Mouse (Mus musculus) layer of hippocampus, adult 18-20 months (tissue): ENCODE data around the gene Fbp1. TPM values are rescaled to one million over a fixed set of nuclear protein-coding genes. Genes with fewer than 3 reads are reported as not detected.
A peak's percentile ranks its signal among the peaks of the same experiment; 100 is the strongest.
"Not testable (repeated sequence)": the region's sequence is repeated elsewhere in the genome, so short reads cannot be mapped to it uniquely, and the experiment has no call there.

ENCODE experiments used
- DNase-seq, 2 experiments: peaks; one replicate each; pipeline ENCODE4 v3.0.0; 2022; ENCODE audit warnings: low spot score in 2 of 2
- long read RNA-seq: library from polyadenylated mRNA; stranded (forward); transcript quantifications from one replicate; pipeline ENCODE4 v2.0.0, GENCODE M21; 2021
- total RNA-seq, 2 experiments: library from RNA; stranded (reverse); gene quantifications; 2 replicates each; pipeline ENCODE4 v1.2.3; 2021

Fbp1 gene
- under 1 TPM in 1 of 2 experiments, not detected in 1; 0.57 TPM for total RNA-seq
- long read RNA-seq, partial matches to known transcripts, result 0 of 1 reads
- long read RNA-seq, other reads (novel, unspliced or antisense), result 1 of 1 reads

GRCm38 (mm10) chr13:62887712-62888441, at the start of gene Fbp1:
Fbp1 (minus strand) TSS chr13:62888282.
- DNase-seq, result no peak

GRCm38 (mm10) chr13:62932452-62932851, 44.4 kb upstream of the Fbp1 start:
- DNase-seq, result no peak

- DNase-seq, result no peak
Observed at GRCm38 (mm10) chr13:62929766-62930389, 41.8 kb upstream of the Fbp1 start.

GRCm38 (mm10) chr13:62929144-62929543, 41.1 kb upstream of the Fbp1 start:
- DNase-seq, result not testable (repeated sequence)

GRCm38 (mm10) chr13:62927470-62927869, 39.4 kb upstream of the Fbp1 start:
- DNase-seq, result no peak

GRCm38 (mm10) chr13:62926479-62926878, 38.4 kb upstream of the Fbp1 start:
- peak in 1 of 2 experiments; percentile 70 for DNase-seq

GRCm38 (mm10) chr13:62923182-62923581, 35.1 kb upstream of the Fbp1 start:
- no peak for DNase-seq

GRCm38 (mm10) chr13:62922645-62923044, 34.6 kb upstream of the Fbp1 start:
- DNase-seq, result no peak

GRCm38 (mm10) chr13:62919647-62920341, 31.7 kb upstream of the Fbp1 start:
- peak; percentile 66 to 86 for DNase-seq

- DNase-seq, result no peak
Observed at GRCm38 (mm10) chr13:62917416-62918110, 29.5 kb upstream of the Fbp1 start.

- DNase-seq, result no peak
Observed at GRCm38 (mm10) chr13:62916675-62917074, 28.6 kb upstream of the Fbp1 start.

GRCm38 (mm10) chr13:62911575-62911974, 23.5 kb upstream of the Fbp1 start:
- DNase-seq, result no peak

- DNase-seq, result no peak
Observed at GRCm38 (mm10) chr13:62910206-62910605, 22.1 kb upstream of the Fbp1 start.

- no peak for DNase-seq
Observed at GRCm38 (mm10) chr13:62909776-62910175, 21.7 kb upstream of the Fbp1 start.

- DNase-seq, result no peak
Observed at GRCm38 (mm10) chr13:62908163-62908559, 20.1 kb upstream of the Fbp1 start.

GRCm38 (mm10) chr13:62907527-62908162, 19.6 kb upstream of the Fbp1 start:
- DNase-seq, result peak in 1 of 2 experiments; percentile 45

GRCm38 (mm10) chr13:62901139-62901538, 13.1 kb upstream of the Fbp1 start:
- DNase-seq, result no peak

- DNase-seq, result peak in 1 of 2 experiments; percentile 41
Observed at GRCm38 (mm10) chr13:62897927-62898646, 10.0 kb upstream of the Fbp1 start.

- no peak for DNase-seq
Observed at GRCm38 (mm10) chr13:62893044-62893842, 5.2 kb upstream of the Fbp1 start.
